Mouse (Mus musculus): Measurements from ENCODE around the gene 4430402I18Rik. TPM values are rescaled to one million over a fixed set of nuclear protein-coding genes. Genes with fewer than 3 reads are reported as not detected.

The 4430402I18Rik gene
- polyA plus RNA-seq, 1 experiment from 2014 or later = 0.23 TPM

DNA sequence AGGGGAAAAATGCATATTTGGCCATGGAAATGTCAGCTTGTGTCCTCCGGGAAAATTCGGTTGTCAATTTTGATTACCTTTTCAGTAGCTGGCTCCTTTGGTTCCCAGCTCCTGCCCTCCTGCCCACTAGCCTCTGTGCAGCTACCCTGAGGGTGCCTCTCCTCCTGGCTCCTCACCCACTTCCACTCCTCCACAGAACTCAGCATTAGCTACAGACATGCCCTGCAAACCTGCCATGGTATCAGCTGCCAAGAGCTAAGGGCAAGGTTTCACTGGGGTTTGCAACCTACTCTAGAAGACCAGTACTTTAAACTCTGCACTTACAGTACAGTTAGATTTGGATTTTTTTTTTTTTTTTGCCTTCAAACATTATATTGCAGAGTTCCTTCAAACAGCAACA lies 88.1 kb downstream of the 4430402I18Rik start:
- Histone ChIP-seq H3K4me2 (ENCODE audit: low read length) (no peak overlapping the region), H3K27me3 (replicated peaks; ENCODE audit: control insufficient read depth, insufficient read depth, low read length) (no peaks in the 10 kb centered on the region), H3K9me3 (ENCODE audit: control insufficient read depth, low read length) (no peaks in the 10 kb centered on the region), H3K4me1 (replicated peaks; ENCODE audit: control insufficient read depth, insufficient read depth, low read length) (no peaks in the 10 kb centered on the region), H3K27ac (ENCODE audit: low read depth) (no peak overlapping the region), H3K36me3 (ENCODE audit: control insufficient read depth, insufficient read depth, low read length) (no peaks in the 10 kb centered on the region), H3K9ac (ENCODE audit: low read length) (no peak overlapping the region), H3K4me3 (ENCODE audit: low read depth, low read length) (no peak overlapping the region)
- no peak for ATAC-seq (replicated peaks; ENCODE audit: low FRiP score, low TSS enrichment, low read depth)
- WGBS = 96% methylated on average over 2 of the region's 2 CpGs
- DNase-seq (ENCODE audit: low spot score) = no peak

GRCm38 (mm10) chr19:28870351-28870750 lies 97.2 kb downstream of the 4430402I18Rik start:
- ATAC-seq (replicated peaks; ENCODE audit: low FRiP score, low TSS enrichment, low read depth) (no peak), DNase-seq (ENCODE audit: low spot score) (no peak)
- no peak overlapping the region for H3K9ac ChIP-seq (ENCODE audit: low read length)
- no peak overlapping the region for H3K27ac ChIP-seq (ENCODE audit: low read depth)
- WGBS = 61% methylated on average over 2 of the region's 2 CpGs
- H3K9me3 ChIP-seq (ENCODE audit: control insufficient read depth, low read length) = no peaks in the 10 kb centered on the region
- no peaks in the 10 kb centered on the region for H3K36me3 ChIP-seq (ENCODE audit: control insufficient read depth, insufficient read depth, low read length)
- no peak overlapping the region for H3K4me2 ChIP-seq (ENCODE audit: low read length)
- no peaks in the 10 kb centered on the region for H3K4me1 ChIP-seq (replicated peaks; ENCODE audit: control insufficient read depth, insufficient read depth, low read length)
- H3K27me3 ChIP-seq (replicated peaks; ENCODE audit: control insufficient read depth, insufficient read depth, low read length) = no peaks in the 10 kb centered on the region
- no peak overlapping the region for H3K4me3 ChIP-seq (ENCODE audit: low read depth, low read length)

DNA sequence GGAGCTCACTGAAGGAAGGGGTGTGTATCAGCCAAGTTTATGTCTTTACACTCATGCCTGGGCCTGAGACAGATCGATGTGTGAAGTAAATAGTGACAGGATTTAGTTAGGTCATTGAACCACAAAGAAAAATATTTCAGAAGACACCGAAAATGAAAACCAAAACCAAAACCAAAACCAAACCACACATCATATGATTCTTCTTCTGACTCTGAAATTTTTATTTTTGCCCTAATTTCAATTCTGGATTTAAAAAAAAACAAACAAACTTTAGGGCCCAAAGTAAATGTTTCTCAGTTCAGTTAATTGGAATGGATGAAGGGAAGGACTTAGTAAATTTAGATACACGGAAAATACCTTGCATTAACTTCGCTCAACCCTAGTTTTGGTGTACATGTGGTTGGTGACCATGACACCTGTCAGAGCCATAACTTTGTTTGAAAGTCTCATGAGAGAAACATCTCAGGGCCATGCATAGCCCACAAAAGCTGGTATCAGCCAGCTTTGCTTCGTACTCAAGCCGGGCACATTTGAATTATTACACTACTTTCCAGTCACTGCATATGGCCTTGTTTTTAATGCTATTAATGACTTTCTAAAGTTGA lies 98.2 kb downstream of the 4430402I18Rik start:
- 81% methylated on average over 6 of the region's 6 CpGs for WGBS

DNA sequence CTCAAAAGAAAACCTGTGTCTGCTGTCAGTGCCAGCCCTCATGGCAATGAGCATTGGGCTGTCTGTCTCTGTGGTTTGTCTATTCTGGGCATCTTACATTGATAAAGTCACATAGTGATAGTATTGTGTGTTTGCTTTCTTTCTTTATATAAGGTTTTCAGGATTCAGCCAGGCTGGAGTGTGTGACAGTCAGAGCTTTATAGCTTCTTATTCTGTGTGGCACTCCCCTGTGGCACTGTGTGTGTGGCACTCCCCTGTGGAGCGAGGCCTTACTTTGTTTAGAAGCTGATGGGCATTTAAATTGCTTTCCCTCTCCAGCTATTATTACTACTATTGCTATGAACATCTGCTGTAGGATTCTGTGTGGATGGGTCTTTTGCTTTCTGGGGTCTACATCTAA lies 102.1 kb downstream of the 4430402I18Rik start:
- DNase-seq (ENCODE audit: low spot score) = no peak
- no peaks in the 10 kb centered on the region for H3K36me3 ChIP-seq (ENCODE audit: control insufficient read depth, insufficient read depth, low read length)
- H3K9me3 ChIP-seq (ENCODE audit: control insufficient read depth, low read length) = no peaks in the 10 kb centered on the region
- H3K27me3 ChIP-seq (replicated peaks; ENCODE audit: control insufficient read depth, insufficient read depth, low read length) = no peaks in the 10 kb centered on the region
- H3K27ac ChIP-seq (ENCODE audit: low read depth) = no peak overlapping the region
- H3K4me2 ChIP-seq (ENCODE audit: low read length) = no peak overlapping the region
- no peak overlapping the region for H3K9ac ChIP-seq (ENCODE audit: low read length)
- no peak for ATAC-seq (replicated peaks; ENCODE audit: low FRiP score, low TSS enrichment, low read depth)
- H3K4me3 ChIP-seq (ENCODE audit: low read depth, low read length) = no peak overlapping the region
- no peaks in the 10 kb centered on the region for H3K4me1 ChIP-seq (replicated peaks; ENCODE audit: control insufficient read depth, insufficient read depth, low read length)
- 84% methylated on average over 1 of the region's 1 CpGs for WGBS

More for the DNA sequence above, 98.2 kb downstream of the 4430402I18Rik start:
- no peaks in the 10 kb centered on the region for H3K27me3 ChIP-seq (replicated peaks; ENCODE audit: control insufficient read depth, insufficient read depth, low read length)
- ATAC-seq (replicated peaks; ENCODE audit: low FRiP score, low TSS enrichment, low read depth) = no peak
- H3K4me3 ChIP-seq (ENCODE audit: low read depth, low read length) = no peak overlapping the region
- no peak for DNase-seq (ENCODE audit: low spot score)
- no peaks in the 10 kb centered on the region for H3K36me3 ChIP-seq (ENCODE audit: control insufficient read depth, insufficient read depth, low read length)
- no peak overlapping the region for H3K27ac ChIP-seq (ENCODE audit: low read depth)
- H3K4me2 ChIP-seq (ENCODE audit: low read length) = no peak overlapping the region
- no peaks in the 10 kb centered on the region for H3K9me3 ChIP-seq (ENCODE audit: control insufficient read depth, low read length)
- no peak overlapping the region for H3K9ac ChIP-seq (ENCODE audit: low read length)
- no peaks in the 10 kb centered on the region for H3K4me1 ChIP-seq (replicated peaks; ENCODE audit: control insufficient read depth, insufficient read depth, low read length)

DNA sequence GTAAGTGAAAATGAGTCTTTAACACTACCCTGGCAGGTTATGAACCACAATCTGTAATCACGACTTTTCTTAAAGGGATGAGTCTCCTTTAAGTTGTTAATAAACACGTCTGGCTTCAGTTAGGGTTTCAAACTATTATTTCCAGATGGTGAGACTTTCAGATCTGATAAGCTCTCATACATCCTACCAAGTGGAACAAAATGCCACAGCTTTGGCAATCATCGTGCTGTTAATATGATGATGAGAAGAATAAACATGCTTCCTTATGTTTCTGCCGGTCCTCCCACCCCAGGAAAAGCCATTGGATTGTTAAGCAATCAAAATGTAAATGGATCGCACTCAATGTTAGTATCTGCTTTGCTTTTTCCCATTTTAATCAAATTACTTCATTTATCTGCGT lies 102.6 kb downstream of the 4430402I18Rik start:
- no peaks in the 10 kb centered on the region for H3K27me3 ChIP-seq (replicated peaks; ENCODE audit: control insufficient read depth, insufficient read depth, low read length)
- ATAC-seq (replicated peaks; ENCODE audit: low FRiP score, low TSS enrichment, low read depth) (no peak), DNase-seq (ENCODE audit: low spot score) (no peak)
- H3K4me3 ChIP-seq (ENCODE audit: low read depth, low read length) = no peak overlapping the region
- no peak overlapping the region for H3K9ac ChIP-seq (ENCODE audit: low read length)
- no peaks in the 10 kb centered on the region for H3K36me3 ChIP-seq (ENCODE audit: control insufficient read depth, insufficient read depth, low read length)
- no peaks in the 10 kb centered on the region for H3K4me1 ChIP-seq (replicated peaks; ENCODE audit: control insufficient read depth, insufficient read depth, low read length)
- no peaks in the 10 kb centered on the region for H3K9me3 ChIP-seq (ENCODE audit: control insufficient read depth, low read length)
- WGBS = 73% methylated on average over 6 of the region's 6 CpGs
- no peak overlapping the region for H3K27ac ChIP-seq (ENCODE audit: low read depth)
- no peak overlapping the region for H3K4me2 ChIP-seq (ENCODE audit: low read length)

DNA sequence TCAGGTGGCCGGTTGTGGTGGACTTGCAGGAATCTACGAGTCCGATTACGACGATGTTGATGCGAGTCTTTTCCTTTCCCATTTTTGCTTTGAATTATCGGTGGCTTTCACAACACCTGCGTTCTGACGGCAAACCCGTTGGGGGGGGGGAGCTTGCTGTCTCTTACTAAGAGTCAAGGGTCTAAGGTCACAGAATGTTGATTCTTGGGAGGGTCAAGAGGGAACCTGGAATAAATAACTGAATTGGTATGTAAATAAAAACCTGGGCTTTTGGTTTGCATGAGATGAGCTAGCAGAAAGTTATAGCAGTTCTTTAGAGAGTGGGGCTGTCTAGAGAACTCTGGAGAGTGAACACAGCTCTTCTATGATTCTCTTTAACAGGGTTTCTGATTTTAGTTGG lies 104.0 kb downstream of the 4430402I18Rik start:
- H3K27me3 ChIP-seq (replicated peaks; ENCODE audit: control insufficient read depth, insufficient read depth, low read length) = no peaks in the 10 kb centered on the region
- no peak overlapping the region for H3K27ac ChIP-seq (ENCODE audit: low read depth)
- no peaks in the 10 kb centered on the region for H3K36me3 ChIP-seq (ENCODE audit: control insufficient read depth, insufficient read depth, low read length)
- no peaks in the 10 kb centered on the region for H3K9me3 ChIP-seq (ENCODE audit: control insufficient read depth, low read length)
- no peak overlapping the region for H3K4me2 ChIP-seq (ENCODE audit: low read length)
- WGBS = 62% methylated on average over 10 of the region's 10 CpGs
- no peaks in the 10 kb centered on the region for H3K4me1 ChIP-seq (replicated peaks; ENCODE audit: control insufficient read depth, insufficient read depth, low read length)
- H3K9ac ChIP-seq (ENCODE audit: low read length) = no peak overlapping the region
- ATAC-seq (replicated peaks; ENCODE audit: low FRiP score, low TSS enrichment, low read depth) (no peak), DNase-seq (ENCODE audit: low spot score) (no peak)
- no peak overlapping the region for H3K4me3 ChIP-seq (ENCODE audit: low read depth, low read length)

DNA sequence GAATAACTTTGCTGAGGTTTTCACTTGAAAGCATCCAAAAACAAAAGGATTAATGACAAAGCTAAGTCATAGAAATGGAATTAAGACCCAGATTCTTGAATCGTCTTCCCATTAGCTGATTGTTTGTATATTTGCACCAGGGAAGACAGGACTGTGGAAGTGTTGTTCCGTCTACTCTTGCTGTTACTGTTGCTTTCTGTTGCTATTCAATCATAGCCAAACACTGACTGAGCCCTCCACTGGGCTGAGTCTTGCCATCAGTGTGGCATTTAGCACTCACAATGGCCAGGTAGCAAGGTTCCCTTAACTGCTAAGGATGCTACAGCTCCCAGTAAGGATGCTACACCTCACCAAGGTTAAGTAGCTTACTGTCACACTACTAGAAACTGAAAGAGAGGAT lies 107.4 kb downstream of the 4430402I18Rik start:
- Histone ChIP-seq H3K4me2 (ENCODE audit: low read length) (no peak overlapping the region), H3K27me3 (replicated peaks; ENCODE audit: control insufficient read depth, insufficient read depth, low read length) (no peaks in the 10 kb centered on the region), H3K9me3 (ENCODE audit: control insufficient read depth, low read length) (no peaks in the 10 kb centered on the region), H3K4me1 (replicated peaks; ENCODE audit: control insufficient read depth, insufficient read depth, low read length) (no peaks in the 10 kb centered on the region), H3K36me3 (ENCODE audit: control insufficient read depth, insufficient read depth, low read length) (no peaks in the 10 kb centered on the region), H3K9ac (ENCODE audit: low read length) (no peak overlapping the region), H3K4me3 (ENCODE audit: low read depth, low read length) (no peak overlapping the region), H3K27ac (ENCODE audit: low read depth) (no peak overlapping the region)
- no peak for ATAC-seq (replicated peaks; ENCODE audit: low FRiP score, low TSS enrichment, low read depth)
- WGBS = 77% methylated on average over 2 of the region's 2 CpGs
- no peak for DNase-seq (ENCODE audit: low spot score)

- DNase-seq (ENCODE audit: low spot score) (no peak), ATAC-seq (replicated peaks; ENCODE audit: low FRiP score, low TSS enrichment, low read depth) (no peak)
- H3K27ac ChIP-seq (ENCODE audit: low read depth) = no peak overlapping the region
- no peak overlapping the region for H3K4me2 ChIP-seq (ENCODE audit: low read length)
- 80% methylated on average over 1 of the region's 1 CpGs for WGBS
- no peak overlapping the region for H3K9ac ChIP-seq (ENCODE audit: low read length)
- H3K27me3 ChIP-seq (replicated peaks; ENCODE audit: control insufficient read depth, insufficient read depth, low read length) = no peaks in the 10 kb centered on the region
- no peak overlapping the region for H3K4me3 ChIP-seq (ENCODE audit: low read depth, low read length)
- no peaks in the 10 kb centered on the region for H3K4me1 ChIP-seq (replicated peaks; ENCODE audit: control insufficient read depth, insufficient read depth, low read length)
- no peaks in the 10 kb centered on the region for H3K36me3 ChIP-seq (ENCODE audit: control insufficient read depth, insufficient read depth, low read length)
- no peaks in the 10 kb centered on the region for H3K9me3 ChIP-seq (ENCODE audit: control insufficient read depth, low read length)
Measured at GRCm38 (mm10) chr19:28854831-28855230, 112.8 kb downstream of the 4430402I18Rik start.

- Histone ChIP-seq H3K4me2 (ENCODE audit: low read length) (no peak overlapping the region), H3K36me3 (ENCODE audit: control insufficient read depth, insufficient read depth, low read length) (no peaks in the 10 kb centered on the region), H3K27me3 (replicated peaks; ENCODE audit: control insufficient read depth, insufficient read depth, low read length) (no peaks in the 10 kb centered on the region), H3K9ac (ENCODE audit: low read length) (no peak overlapping the region), H3K27ac (ENCODE audit: low read depth) (no peak overlapping the region), H3K9me3 (ENCODE audit: control insufficient read depth, low read length) (no peaks in the 10 kb centered on the region), H3K4me3 (ENCODE audit: low read depth, low read length) (no peak overlapping the region), H3K4me1 (replicated peaks; ENCODE audit: control insufficient read depth, insufficient read depth, low read length) (no peaks in the 10 kb centered on the region)
- no peak for ATAC-seq (replicated peaks; ENCODE audit: low FRiP score, low TSS enrichment, low read depth)
- 90% methylated on average over 3 of the region's 3 CpGs for WGBS
- no peak for DNase-seq (ENCODE audit: low spot score)
Measured at GRCm38 (mm10) chr19:28852001-28852400, 115.6 kb downstream of the 4430402I18Rik start.

Measured in intestine, embryonic 14.5 days (tissue).